Mouse (Mus musculus) monocyte, adult 2 months (primary cell): ENCODE data around the gene Gtf2a2.
A peak's percentile ranks its signal among the peaks of the same experiment; 100 is the strongest.

Source experiments
- DNase-seq, 2 experiments: peaks; one replicate each; pipeline ENCODE4 v3.0.0; 2022; ENCODE audit warnings: low spot score in 2 of 2, low read depth in 1 of 2

The Gtf2a2 gene

GRCm38 (mm10) chr9:70012408-70012901 is at the start of gene Gtf2a2:
Gtf2a2 (plus strand) TSS chr9:70012550.
- DNase-seq = peak; percentile 71 to 81

DNA sequence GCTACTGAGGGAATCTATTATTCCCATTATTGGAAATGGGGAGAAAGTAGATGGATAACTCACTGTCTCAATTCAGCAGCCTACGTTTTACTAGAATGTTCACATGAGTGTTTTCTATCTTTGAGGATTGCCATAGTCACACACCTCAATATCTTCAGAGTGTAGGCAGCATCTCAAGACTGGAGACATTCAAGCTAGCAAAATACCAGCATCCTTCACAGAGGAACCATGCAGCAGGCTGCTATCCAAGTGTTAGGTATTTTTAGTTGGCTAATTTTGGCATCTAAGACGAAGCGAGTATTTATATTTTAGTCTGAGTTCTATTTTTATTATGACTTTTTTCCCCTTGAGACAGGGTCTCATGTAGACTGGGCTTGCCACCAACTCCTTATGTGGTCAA is 48.0 kb upstream of the Gtf2a2 start:
- no peak for DNase-seq

GRCm38 (mm10) chr9:69985526-69985925 is 26.8 kb upstream of the Gtf2a2 start:
- no peak for DNase-seq

- no peak for DNase-seq
Measured at GRCm38 (mm10) chr9:69986063-69986462, 26.3 kb upstream of the Gtf2a2 start.

DNA sequence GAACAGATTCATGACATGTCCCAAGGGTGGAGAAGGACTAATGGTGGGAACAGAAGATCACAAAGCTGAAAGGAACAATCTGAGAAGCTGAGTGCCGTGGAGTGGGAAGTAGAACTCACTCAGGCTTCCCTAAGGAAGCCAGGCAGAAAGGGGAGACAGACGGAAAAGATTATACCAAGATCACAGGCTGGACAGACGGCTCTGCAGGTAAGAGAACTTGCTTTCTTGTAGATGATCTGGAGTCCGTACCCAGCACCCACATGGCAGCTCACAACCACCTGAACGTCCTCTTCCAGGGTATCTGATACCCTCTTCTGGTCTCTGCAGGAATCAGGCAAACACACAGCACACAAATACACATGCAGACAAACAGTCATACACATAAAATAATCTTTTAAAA is 25.8 kb upstream of the Gtf2a2 start:
- DNase-seq = no peak

DNA sequence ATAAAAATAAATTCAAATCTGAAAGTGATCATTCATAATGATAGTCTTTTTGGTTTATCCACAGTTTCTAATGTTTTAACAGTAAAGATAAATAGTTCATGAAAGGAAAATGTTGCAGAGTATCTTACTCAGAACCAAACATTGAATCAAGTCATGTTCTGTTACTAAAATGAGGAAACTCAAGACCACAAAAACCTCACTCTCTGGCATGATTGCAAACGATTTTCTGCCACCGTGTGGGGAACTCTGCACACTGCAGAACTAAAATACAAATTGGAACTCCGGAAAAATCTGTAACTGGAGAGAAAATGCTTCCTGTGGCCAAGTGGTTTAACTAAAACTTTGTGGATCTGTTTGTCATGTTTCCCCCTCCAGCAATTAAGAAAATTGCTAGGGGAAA is 24.8 kb upstream of the Gtf2a2 start:
- DNase-seq = peak; percentile 31 to 45

- no peak for DNase-seq
Measured at GRCm38 (mm10) chr9:69988706-69989302, 23.5 kb upstream of the Gtf2a2 start.

DNA sequence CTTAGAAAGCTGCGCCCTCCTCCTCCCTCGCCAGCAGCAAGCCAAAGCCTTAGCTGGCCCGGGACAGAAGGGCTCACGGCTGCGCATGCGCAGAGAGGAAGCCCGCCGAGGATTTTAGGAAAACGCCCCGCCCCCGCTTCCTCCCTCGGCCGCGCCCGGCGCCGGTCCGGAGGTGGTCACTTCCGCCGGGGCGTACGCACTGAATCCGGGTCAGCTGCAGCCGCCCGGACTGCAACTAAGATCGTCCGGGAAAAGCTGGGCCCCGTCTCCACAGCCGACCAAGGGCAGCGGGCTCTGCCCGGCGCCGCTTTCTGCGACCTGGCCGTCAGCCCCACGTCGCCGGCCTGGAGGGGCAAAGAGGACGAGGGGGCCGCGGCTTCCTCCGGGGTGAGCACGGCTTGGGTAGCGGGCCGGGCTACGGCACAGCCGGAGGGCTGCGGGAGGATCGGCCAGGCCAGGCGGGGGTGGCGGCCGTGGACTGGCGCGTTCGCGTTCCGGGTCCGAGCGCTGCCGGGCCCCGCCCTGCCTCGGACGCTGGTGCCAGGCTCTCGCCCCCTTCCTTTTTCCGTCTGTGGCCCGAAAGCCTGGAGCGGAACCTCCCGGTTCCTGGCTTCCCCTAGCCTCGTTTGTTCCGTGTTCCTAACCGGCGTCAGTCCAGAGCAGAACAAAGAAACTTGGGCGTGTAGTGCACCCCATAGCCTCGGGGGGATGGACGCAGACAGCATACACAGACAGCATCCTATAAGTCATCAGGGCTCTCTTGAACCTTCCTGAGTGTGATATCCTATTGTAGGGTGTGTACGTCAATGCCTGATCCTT is 22.8 kb upstream of the Gtf2a2 start, which contains the start of gene Bnip2:
Gene Bnip2 (plus strand): TSS at position 164 of the 819 bp plus-strand sequence.
- DNase-seq = peak; percentile 73 to 80

- DNase-seq = no peak
Measured at GRCm38 (mm10) chr9:69990346-69990745, 22.0 kb upstream of the Gtf2a2 start.

GRCm38 (mm10) chr9:69992841-69993277 is 19.5 kb upstream of the Gtf2a2 start:
- peak in 1 of 2 experiments; percentile 21 for DNase-seq

GRCm38 (mm10) chr9:69993479-69993878 is 18.9 kb upstream of the Gtf2a2 start:
- DNase-seq = no peak

DNA sequence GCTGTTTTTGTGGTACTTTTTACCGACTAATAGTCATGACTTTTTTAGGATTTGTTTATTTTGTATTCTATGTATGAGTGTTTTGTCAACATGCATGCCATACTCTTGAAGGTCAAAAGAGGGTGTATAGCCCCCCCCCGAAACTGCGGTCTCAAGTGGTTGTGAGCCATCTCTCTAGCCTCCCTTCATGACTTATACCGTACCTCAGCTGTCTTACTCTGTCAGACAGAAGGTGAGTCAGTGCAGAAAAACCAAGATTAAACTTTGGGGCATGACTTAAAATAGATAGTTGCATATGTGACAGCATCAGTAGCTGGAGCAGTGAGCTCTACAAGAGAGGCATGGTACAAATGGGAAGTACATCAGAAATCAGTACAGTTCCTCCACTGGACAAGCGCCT is 17.8 kb upstream of the Gtf2a2 start:
- no peak for DNase-seq

- no peak for DNase-seq
Measured at GRCm38 (mm10) chr9:69999318-69999717, 13.0 kb upstream of the Gtf2a2 start.

- DNase-seq = no peak
Measured at GRCm38 (mm10) chr9:70003516-70003915, 8.8 kb upstream of the Gtf2a2 start.

DNA sequence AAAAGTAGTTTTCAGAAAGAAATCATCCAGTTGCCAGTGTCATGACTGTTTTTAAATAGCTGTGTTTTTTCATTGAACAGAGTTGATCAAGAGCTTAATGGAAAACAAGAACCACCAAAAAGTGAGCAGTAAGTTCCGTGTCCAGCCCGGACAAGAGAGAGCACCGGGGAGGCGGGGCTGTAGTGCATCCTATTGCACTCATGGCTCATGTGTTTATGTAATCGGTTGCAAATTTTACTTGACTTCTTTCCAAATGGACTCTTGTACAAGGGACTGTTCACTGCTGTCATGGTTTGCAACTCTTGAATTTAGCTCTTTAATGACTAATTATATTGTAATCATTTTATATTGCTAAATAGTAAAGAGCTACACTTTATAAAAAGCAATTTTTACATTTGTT is 5.4 kb upstream of the Gtf2a2 start:
- no peak for DNase-seq

DNA sequence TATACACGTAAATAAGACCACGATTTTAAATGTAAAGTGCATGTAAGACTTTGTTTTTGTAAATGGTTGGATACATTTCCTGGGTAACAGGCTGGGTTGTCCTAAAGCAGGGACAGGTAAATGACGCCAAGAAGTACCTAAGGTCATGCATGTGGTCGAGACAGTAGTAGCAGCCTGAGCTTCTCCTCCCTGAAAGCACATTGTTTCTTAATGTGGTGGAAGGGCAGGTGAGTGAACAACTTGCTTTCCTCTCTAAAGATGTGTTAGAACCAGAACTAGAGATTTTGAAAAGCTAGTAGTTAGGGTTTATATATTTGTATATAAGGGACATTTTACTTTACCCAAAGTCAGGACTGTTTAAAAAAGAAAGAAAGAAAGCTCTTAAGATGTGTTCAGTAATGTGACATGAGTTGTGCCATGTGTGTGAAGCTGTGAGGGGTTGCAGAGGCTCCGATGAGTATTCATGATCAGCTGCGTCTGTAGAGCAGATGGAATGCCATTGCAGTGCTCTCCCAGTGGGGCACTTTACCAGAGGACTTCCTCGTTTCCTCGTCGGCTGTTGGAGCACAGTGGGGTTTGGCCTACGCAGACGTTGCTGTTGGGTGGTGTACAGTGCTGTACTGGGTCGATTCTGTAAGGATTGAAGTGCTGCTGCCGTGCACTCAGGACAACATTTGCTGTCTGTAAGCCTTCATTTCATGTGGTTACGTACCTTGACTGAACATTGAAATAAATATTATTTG is 4.7 kb upstream of the Gtf2a2 start:
- DNase-seq = no peak

DNA sequence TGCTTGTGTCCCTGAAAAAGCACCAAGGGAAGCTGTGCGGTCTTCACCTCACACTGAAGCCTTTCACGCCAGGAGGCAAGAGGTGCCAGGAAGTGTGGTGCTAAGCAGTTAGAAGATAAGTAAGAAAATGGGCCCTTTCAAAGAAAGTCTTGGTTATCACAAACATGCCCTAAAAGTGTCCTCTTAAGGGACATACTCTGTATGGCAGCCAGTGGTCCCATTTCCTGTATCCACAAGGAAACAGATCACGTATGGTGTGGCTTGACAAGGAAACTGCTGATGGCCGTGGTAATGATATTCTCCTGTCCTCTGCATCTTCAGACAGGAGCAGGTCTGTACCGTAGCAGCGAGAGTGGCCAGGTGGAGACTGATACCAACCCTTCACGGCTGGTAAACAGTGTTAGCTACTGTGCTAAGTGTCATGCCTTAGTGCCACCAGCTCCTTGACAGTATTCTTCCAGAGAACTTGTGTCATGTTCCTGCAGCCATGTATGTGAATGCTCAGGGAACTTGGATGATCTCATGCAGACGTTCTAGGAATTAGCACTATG is 2.5 kb upstream of the Gtf2a2 start:
- no peak for DNase-seq

- no peak for DNase-seq
Measured at GRCm38 (mm10) chr9:70010781-70011473, 1.4 kb upstream of the Gtf2a2 start.

GRCm38 (mm10) chr9:70011537-70012407 is 578 bp upstream of the Gtf2a2 start:
- no peak for DNase-seq

DNA sequence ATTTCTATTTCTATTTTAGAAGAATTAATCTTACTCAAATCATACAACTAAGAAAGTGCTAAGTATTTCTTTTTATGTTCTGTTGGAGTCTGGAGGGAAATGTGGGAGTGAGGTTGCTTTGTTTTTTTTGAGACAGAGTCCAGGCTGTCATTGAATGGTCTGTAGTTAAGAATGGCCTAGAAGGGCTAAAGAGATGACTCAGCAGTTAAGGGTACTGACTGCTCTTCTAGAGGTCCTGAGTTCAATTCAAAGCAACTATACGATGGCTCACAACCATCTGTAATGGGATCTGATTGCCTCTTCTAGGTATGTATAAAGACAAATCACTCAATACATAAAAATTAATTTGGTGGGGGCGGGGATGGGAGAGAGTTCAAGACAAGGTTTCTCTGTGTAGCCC is 3.3 kb downstream of the Gtf2a2 start:
- DNase-seq = no peak
